ENCODE assay signal across 19 mouse cellular contexts in the genomic region with DNA sequence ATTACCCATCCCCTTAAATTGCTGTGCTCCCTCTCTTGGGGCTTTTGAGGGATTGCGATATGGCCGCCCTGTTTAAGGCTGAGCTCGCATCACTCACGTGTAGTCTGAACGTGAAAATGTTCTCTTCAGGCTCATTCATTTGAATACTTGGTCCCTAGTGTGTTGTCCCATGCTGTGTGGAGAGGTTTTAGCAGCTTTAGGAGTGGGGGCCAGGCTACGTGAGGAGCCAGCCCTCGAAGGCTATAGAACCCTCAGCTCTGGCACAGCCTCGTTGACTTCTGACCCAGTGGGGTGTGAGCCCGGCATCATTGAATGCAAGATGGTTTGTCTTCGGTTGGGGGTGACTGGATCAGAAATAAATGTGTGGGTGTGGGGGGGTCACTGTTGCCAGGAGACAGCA.
DNase-seq lines count a peak whose midpoint lies in the region; ATAC-seq lines count a peak whose summit lies in the region.
"Had no signal": no experiment of that assay in that cellular context is flagged by ENCODE, and none has a peak within 500 bp of the region (broad histone marks: within the 10 kb centered on the region; RNA-seq: fewer than 3 reads in every experiment).

No protein-coding gene starts in this region.

- H3K27me3 ChIP-seq in forebrain, embryonic 13.5 days = no peaks in the 10 kb centered on the region
- H3K27me3 ChIP-seq in forebrain, embryonic 15.5 days = no peaks in the 10 kb centered on the region
- H3K27me3 ChIP-seq in neural tube, embryonic 15.5 days (replicated peaks) = no peaks in the 10 kb centered on the region
- no peaks in the 10 kb centered on the region for H3K27me3 ChIP-seq in hindbrain, embryonic 14.5 days (ENCODE audit: control insufficient read depth, insufficient read depth, low read length)
- H3K27me3 ChIP-seq in midbrain, embryonic 16.5 days (ENCODE audit: control insufficient read depth, insufficient read depth, low read depth, low read length) = no peaks in the 10 kb centered on the region
- no peaks in the 10 kb centered on the region for H3K27me3 ChIP-seq in kidney, embryonic 15.5 days

- no peak overlapping the region for H3K27ac ChIP-seq in forebrain, embryonic 13.5 days
- H3K27ac ChIP-seq in forebrain, embryonic 15.5 days (replicated peaks) = no peak overlapping the region
- no peak overlapping the region for H3K27ac ChIP-seq in neural tube, embryonic 15.5 days (replicated peaks)
- no peak overlapping the region for H3K27ac ChIP-seq in hindbrain, embryonic 14.5 days
- no peak overlapping the region for H3K27ac ChIP-seq in midbrain, embryonic 16.5 days (ENCODE audit: low read length)
- H3K27ac ChIP-seq in kidney, embryonic 15.5 days = no peak overlapping the region
- H3K27ac ChIP-seq: kidney, postnatal 0 days had no signal

- no peaks in the 10 kb centered on the region for H3K36me3 ChIP-seq in forebrain, embryonic 13.5 days (ENCODE audit: poor library complexity, severe bottlenecking)
- H3K36me3 ChIP-seq in forebrain, embryonic 15.5 days = no peaks in the 10 kb centered on the region
- no peaks in the 10 kb centered on the region for H3K36me3 ChIP-seq in neural tube, embryonic 15.5 days
- H3K36me3 ChIP-seq in hindbrain, embryonic 14.5 days (replicated peaks; ENCODE audit: control insufficient read depth, insufficient read depth) = no peaks in the 10 kb centered on the region
- H3K36me3 ChIP-seq in midbrain, embryonic 16.5 days (ENCODE audit: control insufficient read depth, insufficient read depth, low read length) = no peaks in the 10 kb centered on the region
- H3K36me3 ChIP-seq in kidney, embryonic 15.5 days = no peaks in the 10 kb centered on the region

- H3K4me2 ChIP-seq in forebrain, embryonic 13.5 days = no peak overlapping the region
- H3K4me2 ChIP-seq in forebrain, embryonic 15.5 days (replicated peaks) = no peak overlapping the region
- H3K4me2 ChIP-seq in neural tube, embryonic 15.5 days = no peak overlapping the region
- H3K4me2 ChIP-seq in hindbrain, embryonic 14.5 days (replicated peaks) = no peak overlapping the region
- no peak overlapping the region for H3K4me2 ChIP-seq in midbrain, embryonic 16.5 days (ENCODE audit: low read length)
- H3K4me2 ChIP-seq in kidney, embryonic 15.5 days = no peak overlapping the region
- H3K4me2 ChIP-seq: liver, embryonic 11.5 days had no signal

- H3K9ac ChIP-seq in forebrain, embryonic 13.5 days = no peak overlapping the region
- H3K9ac ChIP-seq in forebrain, embryonic 15.5 days (replicated peaks) = no peak overlapping the region
- no peak overlapping the region for H3K9ac ChIP-seq in neural tube, embryonic 15.5 days (replicated peaks)
- H3K9ac ChIP-seq in hindbrain, embryonic 14.5 days = no peak overlapping the region
- no peak overlapping the region for H3K9ac ChIP-seq in midbrain, embryonic 16.5 days (ENCODE audit: low read depth, low read length)
- no peak overlapping the region for H3K9ac ChIP-seq in kidney, embryonic 15.5 days

- no peak for DNase-seq in neural tube, embryonic 10.5 days (ENCODE audit: extremely low spot score, low spot score)
- no peak for DNase-seq in hindbrain, embryonic 14.5 days (ENCODE audit: low spot score)
- no peak for DNase-seq in spleen, adult 12 weeks (ENCODE audit: low spot score)
- DNase-seq: cerebellum, adult 9-10 months; gastrocnemius, postnatal 36 days; kidney, adult 11 months; layer of hippocampus, postnatal 36 days; lung, adult 2 months; lung, postnatal 36 days; retina, postnatal 1 day; thymus, postnatal 25 days had no signal

- WGBS in forebrain, embryonic 13.5 days = 47% methylated on average over 10 of the region's 10 CpGs
- 50% methylated on average over 10 of the region's 10 CpGs for WGBS in forebrain, embryonic 15.5 days
- 47% methylated on average over 10 of the region's 10 CpGs for WGBS in neural tube, embryonic 15.5 days
- 48% methylated on average over 10 of the region's 10 CpGs for WGBS in hindbrain, embryonic 14.5 days
- 52% methylated on average over 10 of the region's 10 CpGs for WGBS in midbrain, embryonic 16.5 days
- WGBS in kidney, embryonic 15.5 days = 72% methylated on average over 10 of the region's 10 CpGs

- peak; percentile 33; the same call in 1 of the 2 replicates for ATAC-seq in forebrain, embryonic 13.5 days
- no peak; the same call in 1 of the 2 replicates for ATAC-seq in forebrain, embryonic 15.5 days (replicated peaks)
- peak; percentile 53; the same call in 1 of the 2 replicates for ATAC-seq in neural tube, embryonic 15.5 days (ENCODE audit: low FRiP score)
- peak; percentile 48 for ATAC-seq in hindbrain, embryonic 14.5 days (ENCODE audit: low FRiP score)
- 0 out of 2 replicates have a peak, but pooled peaks have one; percentile 28 for ATAC-seq in midbrain, embryonic 16.5 days
- no peak; the same call in 1 of the 2 replicates for ATAC-seq in kidney, embryonic 15.5 days (replicated peaks; ENCODE audit: low FRiP score)
- ATAC-seq: forebrain, embryonic 14.5 days had no signal

- H3K4me1 ChIP-seq in forebrain, embryonic 13.5 days = no peaks in the 10 kb centered on the region
- 0 out of 2 replicates have a peak, but pooled peaks cover 5% of the 10 kb centered on the region for H3K4me1 ChIP-seq in forebrain, embryonic 15.5 days
- H3K4me1 ChIP-seq in neural tube, embryonic 15.5 days = peaks cover 4% of the 10 kb centered on the region; the same call in 1 of the 2 replicates
- no peaks in the 10 kb centered on the region for H3K4me1 ChIP-seq in hindbrain, embryonic 14.5 days (replicated peaks; ENCODE audit: control insufficient read depth, insufficient read depth, low read length)
- peaks cover 2% of the 10 kb centered on the region; the same call in 1 of the 2 replicates for H3K4me1 ChIP-seq in midbrain, embryonic 16.5 days (ENCODE audit: control insufficient read depth, insufficient read depth, low read length)
- no peaks in the 10 kb centered on the region for H3K4me1 ChIP-seq in kidney, embryonic 15.5 days

- H3K4me3 ChIP-seq in forebrain, embryonic 13.5 days = no peak overlapping the region
- no peak overlapping the region for H3K4me3 ChIP-seq in forebrain, embryonic 15.5 days
- H3K4me3 ChIP-seq in neural tube, embryonic 15.5 days (replicated peaks) = no peak overlapping the region
- no peak overlapping the region for H3K4me3 ChIP-seq in hindbrain, embryonic 14.5 days (replicated peaks; ENCODE audit: low read length)
- H3K4me3 ChIP-seq in midbrain, embryonic 16.5 days (ENCODE audit: low read depth, low read length) = no peak overlapping the region
- no peak overlapping the region for H3K4me3 ChIP-seq in kidney, embryonic 15.5 days (replicated peaks)

- H3K9me3 ChIP-seq in forebrain, embryonic 13.5 days (replicated peaks) = no peaks in the 10 kb centered on the region
- H3K9me3 ChIP-seq in forebrain, embryonic 15.5 days = no peaks in the 10 kb centered on the region
- H3K9me3 ChIP-seq in neural tube, embryonic 15.5 days (replicated peaks) = no peaks in the 10 kb centered on the region
- H3K9me3 ChIP-seq in hindbrain, embryonic 14.5 days (ENCODE audit: control insufficient read depth, low read length) = no peaks in the 10 kb centered on the region
- H3K9me3 ChIP-seq in midbrain, embryonic 16.5 days (replicated peaks; ENCODE audit: control insufficient read depth, low read length, poor library complexity, severe bottlenecking) = no peaks in the 10 kb centered on the region
- H3K9me3 ChIP-seq in kidney, embryonic 15.5 days (replicated peaks) = no peaks in the 10 kb centered on the region

Comparison
In these comparisons a context has a peak if more than half of its experiments do, and no peak if none do; other contexts are left out.
1. ATAC-seq: peak in forebrain, embryonic 13.5 days (single experiment), neural tube, embryonic 15.5 days (single experiment), hindbrain, embryonic 14.5 days (single experiment) and midbrain, embryonic 16.5 days (single experiment); none in forebrain, embryonic 15.5 days (single experiment) and kidney, embryonic 15.5 days (single experiment).